ENCODE assay signal across 8 mouse cellular contexts in the genomic region with DNA sequence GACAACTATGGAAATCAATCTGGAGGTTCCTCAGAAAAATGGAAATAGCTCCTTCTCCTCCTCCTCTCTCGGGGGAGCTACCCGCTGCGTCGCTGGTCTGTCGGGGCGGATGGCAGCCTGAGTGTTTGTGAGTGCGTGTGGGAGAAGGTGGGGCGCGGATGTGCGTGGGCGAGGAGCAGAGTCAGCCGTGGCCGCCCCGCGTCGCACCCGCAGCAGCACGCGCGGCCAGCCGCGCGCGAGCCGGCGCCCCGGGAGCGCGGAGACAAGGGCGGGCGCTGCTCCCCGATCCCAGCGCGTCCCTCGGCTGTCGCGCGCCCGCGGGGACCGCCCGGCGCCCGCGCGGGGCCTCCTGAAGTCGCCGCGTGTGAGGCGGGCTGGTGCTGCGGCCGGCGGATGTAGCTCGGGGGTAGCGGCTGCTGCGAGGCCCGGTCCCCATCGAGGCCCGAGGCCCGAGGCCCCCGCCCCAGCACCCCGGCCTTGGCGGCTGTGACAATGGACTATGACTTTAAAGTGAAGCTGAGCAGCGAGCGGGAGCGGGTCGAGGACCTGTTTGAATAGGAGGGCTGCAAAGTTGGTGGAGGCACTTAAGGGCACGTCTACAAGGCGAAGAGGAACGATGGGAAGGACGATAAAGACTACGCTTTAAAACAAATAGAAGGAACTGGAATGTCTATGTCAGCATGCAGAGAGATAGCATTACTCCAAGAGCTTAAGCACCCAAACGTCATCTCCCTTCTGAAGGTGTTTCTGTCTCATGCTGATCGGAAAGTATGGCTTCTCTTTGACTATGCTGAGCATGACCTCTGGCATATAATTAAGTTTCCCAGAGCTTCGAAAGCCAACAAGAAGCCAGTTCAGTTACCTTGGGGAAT. TPM values are rescaled to one million over a fixed set of nuclear protein-coding genes. Genes with fewer than 3 reads are reported as not detected.
A peak's percentile ranks its signal among the peaks of the same experiment; 100 is the strongest.
DNase-seq lines count a peak whose midpoint lies in the region.

No protein-coding gene starts in this region.

- H3K27me3 ChIP-seq in hindbrain, embryonic 10.5 days (ENCODE audit: insufficient read depth, poor library complexity, severe bottlenecking): peaks cover 31% of the 10 kb centered on the region

- WGBS in hindbrain, embryonic 10.5 days: 5% methylated on average over 72 of the region's 75 CpGs

- intact Hi-C loops in left cerebral cortex, postnatal 14 days (cut with DNase I): no loop called here

- H3K9me3 ChIP-seq in hindbrain, embryonic 10.5 days: no peaks in the 10 kb centered on the region

- H3K36me3 ChIP-seq in hindbrain, embryonic 10.5 days: no peaks in the 10 kb centered on the region

- H3K4me1 ChIP-seq in hindbrain, embryonic 10.5 days (replicated peaks): peaks cover 3% of the 10 kb centered on the region; the same call in 1 of the 2 replicates

- peak overlapping the region; percentile 61 for H3K4me3 ChIP-seq in hindbrain, embryonic 10.5 days

- H3K27ac ChIP-seq in hindbrain, embryonic 10.5 days: peak overlapping the region; percentile 81

- peak; percentile 14 for DNase-seq in kidney, postnatal 10 days
- DNase-seq in kidney, adult 8-10 months: no peak
- peak; percentile 57 for DNase-seq in embryo, embryonic 9.5 days (ENCODE audit: extremely low spot score)
- peak; percentile 47 for DNase-seq in hindbrain, embryonic 10.5 days (ENCODE audit: low spot score)
- DNase-seq in left cerebral cortex, postnatal 14 days (ENCODE audit: low spot score in 2 of 2): peak; percentile 60 to 75
- peak; percentile 52 for DNase-seq in neural tube, embryonic 10.5 days (ENCODE audit: extremely low spot score, low spot score)
- no peak for DNase-seq in spleen, adult 12 weeks (ENCODE audit: low spot score)
- no peak for DNase-seq in spleen, adult 18-20 months

RNA-seq across cellular contexts. Expression of gene Gm7247, which starts 3.2 kb away (rescaled TPM):
- polyA plus RNA-seq in hindbrain, embryonic 10.5 days (2016; fragmentation: Nextera tagmentation; extraction: Ambion mirVana): not detected in 2 replicates
- total RNA-seq in left cerebral cortex, postnatal 14 days (2021): not detected

RNA-seq across cellular contexts. Expression of gene Vmn2r88, which starts 52.3 kb away (rescaled TPM):
- not detected in 2 replicates for polyA plus RNA-seq in hindbrain, embryonic 10.5 days (2016; fragmentation: Nextera tagmentation; extraction: Ambion mirVana)
- total RNA-seq in left cerebral cortex, postnatal 14 days (2021): not detected

Comparison
In these comparisons a context has a peak if more than half of its experiments do, and no peak if none do; other contexts are left out.
1. DNase-seq: peak in kidney, postnatal 10 days (single experiment), embryo, embryonic 9.5 days (single experiment), hindbrain, embryonic 10.5 days (single experiment), left cerebral cortex, postnatal 14 days (2 of 2) and neural tube, embryonic 10.5 days (single experiment); none in kidney, adult 8-10 months (0 of 2), spleen, adult 12 weeks (single experiment) and spleen, adult 18-20 months (0 of 2).